Comparison of ENCODE assay signal across 12 mouse cellular contexts in genomic region chr2:103594592-103595011, GRCm38 (mm10). TPM values are rescaled to one million over a fixed set of nuclear protein-coding genes. Genes with fewer than 3 reads are reported as not detected.
DNase-seq lines count a peak whose midpoint lies in the region; ATAC-seq lines count a peak whose summit lies in the region.
"Had no signal": no experiment of that assay in that cellular context is flagged by ENCODE, and none has a peak within 500 bp of the region (broad histone marks: within the 10 kb centered on the region; RNA-seq: fewer than 3 reads in every experiment).

No protein-coding gene starts in this region.

- H3K9ac ChIP-seq in heart, embryonic 13.5 days = peak overlapping the region; percentile 42
- no peak overlapping the region for H3K9ac ChIP-seq in intestine, embryonic 15.5 days
- no peak overlapping the region; the same call in 1 of the 2 replicates for H3K9ac ChIP-seq in kidney, embryonic 16.5 days (replicated peaks; ENCODE audit: low read length)
- H3K9ac ChIP-seq in liver, embryonic 13.5 days = no peak overlapping the region
- H3K9ac ChIP-seq in neural tube, embryonic 15.5 days (replicated peaks) = no peak overlapping the region
- H3K9ac ChIP-seq: limb, embryonic 15.5 days had no signal

- peaks cover 100% of the 10 kb centered on the region for H3K4me1 ChIP-seq in heart, embryonic 13.5 days
- H3K4me1 ChIP-seq in intestine, embryonic 15.5 days (replicated peaks) = peaks cover 15% of the 10 kb centered on the region
- peaks cover 15% of the 10 kb centered on the region for H3K4me1 ChIP-seq in kidney, embryonic 16.5 days (ENCODE audit: insufficient read depth, low read length)
- H3K4me1 ChIP-seq in liver, embryonic 13.5 days (replicated peaks) = peaks cover 77% of the 10 kb centered on the region
- H3K4me1 ChIP-seq in neural tube, embryonic 15.5 days = peaks cover 27% of the 10 kb centered on the region

- H3K36me3 ChIP-seq in heart, embryonic 13.5 days = no peaks in the 10 kb centered on the region
- no peaks in the 10 kb centered on the region for H3K36me3 ChIP-seq in intestine, embryonic 15.5 days
- no peaks in the 10 kb centered on the region for H3K36me3 ChIP-seq in kidney, embryonic 16.5 days (ENCODE audit: insufficient read depth, low read length)
- no peaks in the 10 kb centered on the region for H3K36me3 ChIP-seq in liver, embryonic 13.5 days
- H3K36me3 ChIP-seq in neural tube, embryonic 15.5 days = no peaks in the 10 kb centered on the region
- H3K36me3 ChIP-seq: limb, embryonic 15.5 days had no signal

- intact Hi-C loops in heart, postnatal 25 days (cut with DNase I) = no loop called here

- H3K4me2 ChIP-seq in heart, embryonic 13.5 days = peak overlapping the region; percentile 4; the same call in 1 of the 2 replicates
- 0 out of 2 replicates have a peak overlapping the region, but pooled peaks have one; percentile 11 for H3K4me2 ChIP-seq in intestine, embryonic 15.5 days (replicated peaks)
- no peak overlapping the region; the same call in 1 of the 2 replicates for H3K4me2 ChIP-seq in kidney, embryonic 16.5 days (replicated peaks; ENCODE audit: low read depth, low read length)
- peak overlapping the region; percentile 26 for H3K4me2 ChIP-seq in liver, embryonic 13.5 days
- no peak overlapping the region for H3K4me2 ChIP-seq in neural tube, embryonic 15.5 days
- H3K4me2 ChIP-seq: limb, embryonic 15.5 days had no signal

- H3K9me3 ChIP-seq in heart, embryonic 13.5 days = no peaks in the 10 kb centered on the region
- no peaks in the 10 kb centered on the region for H3K9me3 ChIP-seq in intestine, embryonic 15.5 days
- H3K9me3 ChIP-seq in kidney, embryonic 16.5 days (ENCODE audit: low read length) = no peaks in the 10 kb centered on the region
- H3K9me3 ChIP-seq in liver, embryonic 13.5 days (replicated peaks) = no peaks in the 10 kb centered on the region
- H3K9me3 ChIP-seq in neural tube, embryonic 15.5 days (replicated peaks) = no peaks in the 10 kb centered on the region
- H3K9me3 ChIP-seq: limb, embryonic 15.5 days had no signal

- ATAC-seq in heart, embryonic 13.5 days (ENCODE audit: extremely low read depth, insufficient number of reproducible peaks, low FRiP score, low TSS enrichment) = no peak
- ATAC-seq in intestine, embryonic 15.5 days = peak; percentile 51
- peak; percentile 34; the same call in 1 of the 2 replicates for ATAC-seq in kidney, embryonic 16.5 days (ENCODE audit: low FRiP score, low TSS enrichment)
- no peak for ATAC-seq in liver, embryonic 13.5 days (ENCODE audit: low read depth)
- no peak for ATAC-seq in neural tube, embryonic 15.5 days (ENCODE audit: low FRiP score)

- peaks cover 29% of the 10 kb centered on the region for H3K27me3 ChIP-seq in heart, embryonic 13.5 days (replicated peaks)
- no peaks in the 10 kb centered on the region for H3K27me3 ChIP-seq in intestine, embryonic 15.5 days (replicated peaks)
- no peaks in the 10 kb centered on the region for H3K27me3 ChIP-seq in kidney, embryonic 16.5 days (ENCODE audit: insufficient read depth, low read length)
- H3K27me3 ChIP-seq in liver, embryonic 13.5 days = no peaks in the 10 kb centered on the region
- H3K27me3 ChIP-seq in neural tube, embryonic 15.5 days (replicated peaks) = no peaks in the 10 kb centered on the region
- H3K27me3 ChIP-seq: limb, embryonic 15.5 days had no signal

- no peak overlapping the region for H3K4me3 ChIP-seq in heart, embryonic 13.5 days
- no peak overlapping the region for H3K4me3 ChIP-seq in intestine, embryonic 15.5 days (replicated peaks)
- H3K4me3 ChIP-seq in kidney, embryonic 16.5 days (ENCODE audit: low read length) = no peak overlapping the region
- no peak overlapping the region for H3K4me3 ChIP-seq in liver, embryonic 13.5 days (replicated peaks)
- H3K4me3 ChIP-seq in neural tube, embryonic 15.5 days (replicated peaks) = no peak overlapping the region
- H3K4me3 ChIP-seq: gastrocnemius, adult 2 months; limb, embryonic 15.5 days had no signal

- no peak for DNase-seq in heart, postnatal 25 days (ENCODE audit: low spot score)
- DNase-seq in liver, embryonic 13.5 days = no peak
- no peak for DNase-seq in MN1 (ENCODE audit: low spot score)
- DNase-seq in layer of hippocampus, adult 11-12 months (ENCODE audit: low spot score) = no peak
- DNase-seq: gastrocnemius, adult 2 months; right cerebral cortex, postnatal 25 days; thymus, postnatal 36 days had no signal

- peak overlapping the region; percentile 33 for H3K27ac ChIP-seq in heart, embryonic 13.5 days (replicated peaks)
- peak overlapping the region; percentile 45; the same call in 1 of the 2 replicates for H3K27ac ChIP-seq in intestine, embryonic 15.5 days
- peak overlapping the region; percentile 83 for H3K27ac ChIP-seq in kidney, embryonic 16.5 days (ENCODE audit: low read length)
- H3K27ac ChIP-seq in liver, embryonic 13.5 days = peak overlapping the region; percentile 67
- no peak overlapping the region for H3K27ac ChIP-seq in neural tube, embryonic 15.5 days (replicated peaks)
- H3K27ac ChIP-seq: gastrocnemius, adult 2 months; limb, embryonic 15.5 days had no signal

- WGBS in heart, embryonic 13.5 days = 56% methylated on average over 6 of the region's 6 CpGs
- 51% methylated on average over 6 of the region's 6 CpGs for whole genome bisulfite sequencing in intestine, embryonic 15.5 days
- WGBS in kidney, embryonic 16.5 days = 67% methylated on average over 6 of the region's 6 CpGs
- WGBS in liver, embryonic 13.5 days (ENCODE audit: insufficient replicate concordance) = 62% methylated on average over 6 of the region's 6 CpGs
- 84% methylated on average over 6 of the region's 6 CpGs for WGBS in neural tube, embryonic 15.5 days

RNA-seq across cellular contexts. Expression of gene Abtb2, which starts 28.5 kb away (rescaled TPM):
- 17.4 and 18.4 TPM in 2 replicates for polyA plus RNA-seq in heart, embryonic 13.5 days (2015; fragmentation: Nextera tagmentation; extraction: Ambion mirVana)
- total RNA-seq in heart, postnatal 25 days (2021) = 10 to 100 TPM; 23.2 to 26.2 TPM
- polyA plus RNA-seq in intestine, embryonic 15.5 days (2015; fragmentation: Nextera tagmentation; extraction: Ambion mirVana) = 4.5 and 4.8 TPM in 2 replicates
- 7.8 and 9.3 TPM in 2 replicates for polyA plus RNA-seq in kidney, embryonic 16.5 days (2015; fragmentation: Nextera tagmentation; extraction: Ambion mirVana)
- 1.9 and 2.6 TPM in 2 replicates for polyA plus RNA-seq in liver, embryonic 13.5 days (2015; fragmentation: Nextera tagmentation; extraction: Ambion mirVana)
- 10.8 and 11.5 TPM in 2 replicates for polyA plus RNA-seq in neural tube, embryonic 15.5 days (2015; fragmentation: Nextera tagmentation; extraction: Ambion mirVana)

Comparison
In these comparisons a context has a peak if more than half of its experiments do, and no peak if none do; other contexts are left out.
1. ATAC-seq: peak in intestine, embryonic 15.5 days (single experiment) and kidney, embryonic 16.5 days (single experiment); none in heart, embryonic 13.5 days (single experiment), liver, embryonic 13.5 days (single experiment) and neural tube, embryonic 15.5 days (single experiment).
2. H3K4me2 ChIP-seq: peak in heart, embryonic 13.5 days (single experiment), intestine, embryonic 15.5 days (single experiment) and liver, embryonic 13.5 days (single experiment); none in kidney, embryonic 16.5 days (single experiment) and neural tube, embryonic 15.5 days (single experiment).